Mouse (Mus musculus) lung, embryonic 16.5 days (tissue): ENCODE measurements around the gene Derl3. TPM values are rescaled to one million over a fixed set of nuclear protein-coding genes. Genes with fewer than 3 reads are reported as not detected.
"Not testable (repeated sequence)": the region's sequence is repeated elsewhere in the genome, so short reads cannot be mapped to it uniquely, and the experiment has no call there.

Source experiments
- ATAC-seq: fragments of 200-750 bp; cut with Nextera tagmentation; 2 replicates; pipeline ENCODE4 v1.8.0; 2017; ENCODE audit warnings: low read depth, mild to moderate bottlenecking, moderate library complexity
- H3K27ac ChIP-seq: fragments of 300-500 bp; sonication (generic); 2 replicates; pipeline ENCODE4 v1.5.1; 2014; ENCODE audit warnings: mild to moderate bottlenecking, control low read depth, low read length
- H3K27me3 ChIP-seq: fragments of 300-500 bp; sonication (generic); 2 replicates; pipeline ENCODE4 v1.6.1; 2014; ENCODE audit warnings: low read depth, low read length, mixed read lengths; ENCODE audit not compliant: control insufficient read depth, insufficient read depth
- H3K36me3 ChIP-seq: fragments of 300-500 bp; sonication (generic); 2 replicates; pipeline ENCODE4 v1.6.1; 2014; ENCODE audit warnings: low read length; ENCODE audit not compliant: control insufficient read depth, insufficient read depth
- H3K4me1 ChIP-seq: fragments of 300-500 bp; sonication (generic); replicated peaks from 2 replicates; pipeline ENCODE4 v1.6.1; 2014; ENCODE audit warnings: low read length, mixed read lengths; ENCODE audit not compliant: control insufficient read depth, insufficient read depth
- H3K4me2 ChIP-seq: fragments of 300-500 bp; sonication (generic); 2 replicates; pipeline ENCODE4 v1.6.1; 2014; ENCODE audit warnings: low read depth, low read length, control low read depth
- H3K4me3 ChIP-seq: fragments of 300-500 bp; sonication (generic); 2 replicates; pipeline ENCODE4 v1.5.1; 2014; ENCODE audit warnings: mild to moderate bottlenecking, low read length, control low read depth
- H3K9ac ChIP-seq: fragments of 300-500 bp; sonication (generic); 2 replicates; pipeline ENCODE4 v1.6.1; 2014; ENCODE audit warnings: low read length, control low read depth
- H3K9me3 ChIP-seq: fragments of 300-500 bp; sonication (generic); 2 replicates; pipeline ENCODE4 v1.6.1; 2016; ENCODE audit warnings: low read length; ENCODE audit not compliant: control insufficient read depth
- WGBS: fragments of 180-500 bp; shearing (Covaris S2); extraction: QIAGEN DNeasy Blood & Tissue Kit; methylation state at CpG from one replicate; pipeline ENCODE4 v1.1.7; 2014; 5-methylcytosine and 5-hydroxymethylcytosine counted together
- polyA plus RNA-seq: library from polyadenylated mRNA; unstranded; fragments of >200 nt; fragmentation: Nextera tagmentation; extraction: Ambion mirVana; gene quantifications from 2 replicates; pipeline ENCODE4 v1.2.1, GENCODE M21; 2015

Derl3 gene
- polyA plus RNA-seq, 1 experiment from 2014 or later: 2.3 TPM

DNA sequence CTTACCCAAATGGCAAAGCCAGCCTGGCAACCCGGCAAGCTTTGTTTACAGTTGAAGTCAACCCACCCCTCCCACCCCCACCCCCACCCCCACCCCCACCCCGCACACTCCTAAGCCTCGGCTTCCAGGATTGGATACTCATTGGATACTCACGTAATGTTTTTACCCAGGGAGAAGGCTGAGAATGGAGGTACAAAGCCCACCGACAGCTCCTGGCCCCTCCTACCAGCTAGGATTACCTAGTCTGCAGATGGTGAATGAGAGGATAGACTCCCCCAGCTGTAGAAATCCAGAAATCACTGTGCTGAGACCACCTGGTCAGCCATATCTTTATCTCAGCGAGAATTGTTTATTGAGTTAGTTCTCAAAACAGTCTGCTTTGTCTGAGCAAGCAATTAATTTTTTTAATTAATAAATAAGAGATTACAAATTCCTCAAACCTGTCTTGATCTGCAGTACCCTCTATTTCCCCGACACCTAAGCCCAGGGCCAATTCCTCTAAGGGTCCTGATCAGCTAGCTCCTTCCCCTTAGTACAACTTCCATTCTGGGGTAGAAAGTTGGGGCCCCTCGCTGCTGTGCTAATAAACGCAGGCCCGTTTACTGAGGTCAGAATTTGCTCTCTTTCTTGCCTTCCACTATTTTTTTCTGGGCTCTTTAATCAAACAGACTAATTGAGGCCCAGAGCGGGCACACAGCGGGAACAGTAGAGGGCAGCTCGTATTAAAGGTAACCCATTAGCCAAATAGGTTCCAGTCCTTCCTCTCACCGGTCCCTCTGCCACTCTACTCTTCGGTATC is 10.6 kb upstream of the Derl3 start:
- no peak overlapping the region for H3K27ac ChIP-seq
- no peak overlapping the region for H3K4me3 ChIP-seq
- peak overlapping the region; percentile 32; the same call in 1 of the 2 replicates for H3K4me2 ChIP-seq

GRCm38 (mm10) chr10:75883232-75883552 is 10.0 kb upstream of the Derl3 start:
- H3K4me2 ChIP-seq: peak overlapping the region; percentile 32; the same call in 1 of the 2 replicates
- peak; percentile 74 for ATAC-seq
- H3K9ac ChIP-seq: no peak overlapping the region
- under 1% methylated on average over 10 of the region's 10 CpGs for WGBS
- H3K27ac ChIP-seq: no peak overlapping the region
- H3K9me3 ChIP-seq: no peaks in the 10 kb centered on the region
- no peak overlapping the region for H3K4me3 ChIP-seq
- H3K36me3 ChIP-seq: no peaks in the 10 kb centered on the region
- no peaks in the 10 kb centered on the region; the same call in 1 of the 2 replicates for H3K27me3 ChIP-seq
- peaks cover 7% of the 10 kb centered on the region for H3K4me1 ChIP-seq

More for the DNA sequence above, 10.6 kb upstream of the Derl3 start:
- Histone ChIP-seq H3K9me3 (no peaks in the 10 kb centered on the region), H3K36me3 (no peaks in the 10 kb centered on the region), H3K27me3 (no peaks in the 10 kb centered on the region; the same call in 1 of the 2 replicates), H3K4me1 (peaks cover 7% of the 10 kb centered on the region), H3K9ac (no peak overlapping the region)
- no peak for ATAC-seq
- 9% methylated on average over 15 of the region's 15 CpGs for WGBS

- ATAC-seq: no peak
Measured at GRCm38 (mm10) chr10:75884742-75885141, 8.5 kb upstream of the Derl3 start.

DNA sequence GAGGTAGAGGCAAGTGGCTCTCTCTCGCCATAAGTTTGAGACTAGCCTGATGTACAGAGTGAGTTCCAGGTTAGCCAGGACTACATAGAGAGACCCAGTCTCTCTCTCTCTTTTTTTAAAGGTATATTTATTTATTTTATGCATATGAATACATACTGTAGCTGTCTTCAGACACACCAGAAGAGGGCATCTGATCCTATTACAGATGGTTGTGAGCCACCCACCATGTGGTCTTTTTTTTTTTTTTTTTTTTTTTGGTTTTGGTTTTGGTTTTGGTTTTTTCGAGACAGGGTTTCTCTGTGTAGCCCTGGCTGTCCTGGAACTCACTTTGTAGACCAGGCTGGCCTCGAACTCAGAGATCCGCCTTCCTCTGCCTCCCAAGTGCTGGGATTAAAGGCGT is 5.7 kb upstream of the Derl3 start:
- H3K4me1 ChIP-seq, H3K9ac ChIP-seq, H3K4me3 ChIP-seq, H3K4me2 ChIP-seq, H3K9me3 ChIP-seq, H3K27ac ChIP-seq, H3K27me3 ChIP-seq, H3K36me3 ChIP-seq, ATAC-seq: not testable (repeated sequence)
- 77% methylated on average over 5 of the region's 5 CpGs for WGBS

More at GRCm38 (mm10) chr10:75884742-75885141, 8.5 kb upstream of the Derl3 start:
- no peak overlapping the region for H3K9ac ChIP-seq
- WGBS: 92% methylated on average over 8 of the region's 8 CpGs
- H3K27me3 ChIP-seq: no peaks in the 10 kb centered on the region; the same call in 1 of the 2 replicates
- H3K4me3 ChIP-seq: no peak overlapping the region
- H3K27ac ChIP-seq: no peak overlapping the region
- H3K4me1 ChIP-seq: peaks cover 7% of the 10 kb centered on the region
- H3K9me3 ChIP-seq: no peaks in the 10 kb centered on the region
- no peak overlapping the region for H3K4me2 ChIP-seq
- H3K36me3 ChIP-seq: no peaks in the 10 kb centered on the region

DNA sequence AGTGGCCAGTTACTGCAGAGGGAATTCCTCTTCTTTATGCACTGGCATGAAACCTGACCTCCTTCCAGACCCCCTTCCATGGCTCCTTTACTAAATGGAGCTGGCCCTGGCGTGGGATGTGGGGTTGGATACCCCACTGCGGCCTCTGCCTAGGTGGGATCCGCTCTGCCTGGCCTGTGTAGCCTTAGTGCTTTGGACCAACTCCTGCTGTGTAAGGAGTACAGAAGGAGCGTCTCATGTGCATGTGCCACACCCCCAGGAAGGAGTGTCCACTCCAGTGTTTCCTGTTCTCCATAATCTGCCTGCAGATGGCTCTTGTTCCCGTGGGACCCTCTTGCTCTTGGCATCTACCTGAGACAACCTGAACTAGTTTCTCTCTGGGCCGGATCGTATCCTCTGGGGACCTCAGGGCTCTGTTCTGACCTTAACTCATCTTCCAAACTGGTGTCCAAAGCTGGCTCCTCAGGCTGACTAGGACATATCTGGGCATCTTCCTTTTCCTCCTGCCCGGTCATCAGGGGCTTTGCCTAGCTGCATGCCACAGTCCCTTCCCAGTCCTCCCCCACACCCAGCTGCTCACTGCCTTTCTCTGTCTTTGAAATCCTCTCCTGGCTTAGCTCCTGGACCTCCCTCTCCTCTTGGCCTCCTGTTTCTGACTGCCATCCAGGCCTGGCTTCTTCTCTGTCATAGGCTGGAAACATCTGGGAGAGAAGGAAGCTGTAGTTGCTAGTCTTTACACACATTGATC is 3.6 kb upstream of the Derl3 start:
- H3K27ac ChIP-seq: no peak overlapping the region
- WGBS: 26% methylated on average over 8 of the region's 8 CpGs
- ATAC-seq: no peak
- H3K27me3 ChIP-seq: no peaks in the 10 kb centered on the region
- peaks cover 8% of the 10 kb centered on the region for H3K4me1 ChIP-seq
- H3K36me3 ChIP-seq: no peaks in the 10 kb centered on the region
- H3K4me2 ChIP-seq: no peak overlapping the region
- H3K9me3 ChIP-seq: no peaks in the 10 kb centered on the region
- no peak overlapping the region for H3K9ac ChIP-seq
- no peak overlapping the region for H3K4me3 ChIP-seq

- WGBS: 60% methylated on average over 6 of the region's 6 CpGs
- peaks cover 8% of the 10 kb centered on the region for H3K4me1 ChIP-seq
- no peak overlapping the region for H3K27ac ChIP-seq
- H3K4me2 ChIP-seq: no peak overlapping the region
- no peaks in the 10 kb centered on the region for H3K27me3 ChIP-seq
- H3K36me3 ChIP-seq: peaks cover 20% of the 10 kb centered on the region
- ATAC-seq: no peak
- no peaks in the 10 kb centered on the region for H3K9me3 ChIP-seq
- H3K9ac ChIP-seq: no peak overlapping the region
- no peak overlapping the region for H3K4me3 ChIP-seq
Measured at GRCm38 (mm10) chr10:75894601-75895000, 1.4 kb downstream of the Derl3 start.

GRCm38 (mm10) chr10:75895730-75896129 is 2.5 kb downstream of the Derl3 start:
- Histone ChIP-seq H3K36me3 (peaks cover 22% of the 10 kb centered on the region), H3K9ac (no peak overlapping the region), H3K9me3 (no peaks in the 10 kb centered on the region), H3K4me2 (no peak overlapping the region), H3K27ac (no peak overlapping the region), H3K4me3 (no peak overlapping the region), H3K27me3 (no peaks in the 10 kb centered on the region), H3K4me1 (peaks cover 8% of the 10 kb centered on the region)
- no peak for ATAC-seq
- 92% methylated on average over 5 of the region's 5 CpGs for WGBS

GRCm38 (mm10) chr10:75896208-75896607 is 3.0 kb downstream of the Derl3 start:
- no peak for ATAC-seq
- no peak overlapping the region for H3K4me3 ChIP-seq
- no peaks in the 10 kb centered on the region for H3K27me3 ChIP-seq
- 93% methylated on average over 1 of the region's 1 CpGs for WGBS
- peaks cover 8% of the 10 kb centered on the region for H3K4me1 ChIP-seq
- H3K36me3 ChIP-seq: peaks cover 27% of the 10 kb centered on the region
- H3K9ac ChIP-seq: no peak overlapping the region
- H3K9me3 ChIP-seq: no peaks in the 10 kb centered on the region
- no peak overlapping the region for H3K4me2 ChIP-seq
- H3K27ac ChIP-seq: no peak overlapping the region

GRCm38 (mm10) chr10:75897373-75897772 is 4.2 kb downstream of the Derl3 start:
- WGBS: 31% methylated on average over 6 of the region's 6 CpGs
- H3K4me1 ChIP-seq: peaks cover 8% of the 10 kb centered on the region
- no peaks in the 10 kb centered on the region for H3K9me3 ChIP-seq
- no peak overlapping the region for H3K9ac ChIP-seq
- ATAC-seq: no peak
- H3K36me3 ChIP-seq: peaks cover 35% of the 10 kb centered on the region
- H3K27me3 ChIP-seq: no peaks in the 10 kb centered on the region
- H3K27ac ChIP-seq: no peak overlapping the region
- H3K4me3 ChIP-seq: no peak overlapping the region
- H3K4me2 ChIP-seq: no peak overlapping the region
